Mouse (Mus musculus) neural tube, embryonic 11.5 days (tissue): Measurements from ENCODE around the gene Mxd4. TPM values are rescaled to one million over a fixed set of nuclear protein-coding genes. Genes with fewer than 3 reads are reported as not detected.

ENCODE experiments used
- ATAC-seq: fragments of 200-750 bp; cut with Nextera tagmentation; 2 replicates; pipeline ENCODE4 v1.8.0; 2017; ENCODE audit warnings: moderate number of reproducible peaks, mild to moderate bottlenecking, moderate TSS enrichment, moderate library complexity; ENCODE audit not compliant: insufficient read depth, low FRiP score, low TSS enrichment
- DNase-seq: peaks from one replicate; pipeline ENCODE4 v3.0.0-alpha.2; 2015; ENCODE audit warnings: low spot score
- H3K27ac ChIP-seq: fragments of 300-500 bp; sonication (generic); 2 replicates; pipeline ENCODE4 v1.5.1; 2014; ENCODE audit warnings: low read depth, mild to moderate bottlenecking, low read length
- H3K27me3 ChIP-seq: fragments of 300-500 bp; sonication (generic); 2 replicates; pipeline ENCODE4 v1.6.1; 2014; ENCODE audit warnings: mild to moderate bottlenecking, low read length, mixed read lengths; ENCODE audit not compliant: control insufficient read depth, insufficient read depth
- H3K36me3 ChIP-seq: fragments of 300-500 bp; sonication (generic); 2 replicates; pipeline ENCODE4 v1.6.1; 2014; ENCODE audit warnings: mild to moderate bottlenecking, low read length, moderate library complexity, mixed read lengths; ENCODE audit not compliant: control insufficient read depth, insufficient read depth
- H3K4me1 ChIP-seq: fragments of 300-500 bp; sonication (generic); 2 replicates; pipeline ENCODE4 v1.6.1; 2014; ENCODE audit warnings: low read length, mixed read lengths; ENCODE audit not compliant: control insufficient read depth, insufficient read depth
- H3K4me2 ChIP-seq: fragments of 300-500 bp; sonication (generic); 2 replicates; pipeline ENCODE4 v1.6.1; 2014; ENCODE audit warnings: low read depth, mild to moderate bottlenecking, moderate library complexity
- H3K4me3 ChIP-seq: fragments of 300-500 bp; sonication (generic); 2 replicates; pipeline ENCODE4 v1.5.1; 2014; ENCODE audit warnings: low read depth, low read length
- H3K9ac ChIP-seq: fragments of 300-500 bp; sonication (generic); 2 replicates; pipeline ENCODE4 v1.6.1; 2014; ENCODE audit warnings: mild to moderate bottlenecking, low read length
- H3K9me3 ChIP-seq: fragments of 300-500 bp; sonication (generic); 2 replicates; pipeline ENCODE4 v1.6.1; 2016; ENCODE audit warnings: low read length; ENCODE audit not compliant: control insufficient read depth
- WGBS: fragments of 180-500 bp; shearing (Covaris S2); extraction: QIAGEN DNeasy Blood & Tissue Kit; methylation state at CpG from one replicate; pipeline ENCODE4 v1.1.7; 2014; 5-methylcytosine and 5-hydroxymethylcytosine counted together
- polyA plus RNA-seq: library from polyadenylated mRNA; unstranded; fragments of >200 nt; fragmentation: Nextera tagmentation; extraction: Ambion mirVana; gene quantifications from 2 replicates; pipeline ENCODE4 v1.2.1, GENCODE M21; 2014

The Mxd4 gene
- polyA plus RNA-seq, 1 experiment from 2014 or later, result 22.7 TPM

DNA sequence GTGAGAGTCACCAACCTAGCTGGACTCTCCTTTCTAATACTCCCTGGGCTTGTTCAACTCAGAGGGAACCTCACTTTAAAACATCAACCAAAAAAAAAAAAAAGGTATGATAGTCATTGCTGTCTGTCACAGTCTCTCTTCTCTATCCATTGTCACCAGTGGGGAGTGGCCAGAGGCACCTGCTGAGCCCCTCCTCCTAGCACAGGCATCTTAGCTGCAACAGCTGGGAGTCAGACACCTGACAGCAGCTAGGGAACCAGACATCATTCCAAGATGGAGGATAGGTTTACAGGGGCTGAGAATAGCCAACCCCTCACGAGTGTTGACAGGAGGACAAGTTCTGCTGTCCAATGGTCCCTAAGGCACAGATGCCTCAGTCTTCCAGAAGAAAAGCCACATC, 6.9 kb upstream of the Mxd4 start:
- 42% methylated on average over 1 of the region's 1 CpGs for WGBS
- ATAC-seq, result no peak
- H3K9me3 ChIP-seq, result no peaks in the 10 kb centered on the region
- H3K4me2 ChIP-seq, result no peak overlapping the region
- no peaks in the 10 kb centered on the region for H3K27me3 ChIP-seq
- H3K4me1 ChIP-seq, result no peaks in the 10 kb centered on the region
- H3K9ac ChIP-seq, result no peak overlapping the region
- no peak for DNase-seq
- H3K36me3 ChIP-seq, result no peaks in the 10 kb centered on the region
- H3K4me3 ChIP-seq, result no peak overlapping the region
- H3K27ac ChIP-seq, result no peak overlapping the region

DNA sequence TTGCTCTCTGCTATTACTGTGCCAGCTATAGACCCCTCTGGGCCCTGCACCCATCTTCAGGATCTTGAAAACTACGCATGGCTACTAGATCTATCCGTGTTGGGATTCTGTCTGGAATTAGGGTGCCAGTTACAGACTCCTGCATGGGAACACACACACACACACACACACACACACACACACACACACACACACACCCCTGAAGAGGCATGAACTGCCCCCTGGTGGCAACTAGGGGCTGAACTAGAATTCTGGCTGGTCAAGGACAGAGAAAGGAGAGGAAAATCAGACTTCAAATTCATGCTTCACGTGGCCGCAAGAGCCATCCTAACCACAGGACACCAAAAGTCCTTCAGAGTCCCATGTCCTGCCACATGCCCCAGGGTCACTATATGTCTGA, 4.3 kb upstream of the Mxd4 start:
- no peaks in the 10 kb centered on the region for H3K36me3 ChIP-seq
- no peak overlapping the region for H3K4me3 ChIP-seq
- no peaks in the 10 kb centered on the region for H3K9me3 ChIP-seq
- no peak overlapping the region for H3K9ac ChIP-seq
- no peaks in the 10 kb centered on the region for H3K27me3 ChIP-seq
- H3K4me1 ChIP-seq, result peaks cover 6% of the 10 kb centered on the region
- H3K4me2 ChIP-seq, result no peak overlapping the region
- DNase-seq (no peak), ATAC-seq (no peak)
- H3K27ac ChIP-seq, result no peak overlapping the region
- WGBS, result 73% methylated on average over 4 of the region's 4 CpGs

DNA sequence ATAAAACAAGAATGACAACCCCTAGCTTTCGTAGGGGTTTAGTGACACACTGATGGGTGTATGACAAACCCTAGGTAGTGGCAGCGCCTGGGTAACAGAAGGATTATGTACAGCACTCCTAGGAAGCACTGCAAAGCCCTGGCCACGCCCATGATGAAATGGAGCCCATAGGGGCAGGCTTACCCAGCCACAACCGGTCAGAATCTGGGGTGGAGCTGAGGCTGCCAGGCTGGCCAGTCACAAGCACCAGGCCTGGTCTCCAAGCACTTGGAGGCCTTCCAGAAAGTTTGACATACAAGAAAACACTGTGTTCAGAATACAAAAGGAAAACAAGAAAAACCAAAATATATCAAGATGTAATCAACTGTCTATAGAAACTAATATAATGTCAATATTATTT, 3.5 kb upstream of the Mxd4 start:
- ATAC-seq (no peak), DNase-seq (no peak)
- WGBS, result 64% methylated on average over 4 of the region's 4 CpGs

DNA sequence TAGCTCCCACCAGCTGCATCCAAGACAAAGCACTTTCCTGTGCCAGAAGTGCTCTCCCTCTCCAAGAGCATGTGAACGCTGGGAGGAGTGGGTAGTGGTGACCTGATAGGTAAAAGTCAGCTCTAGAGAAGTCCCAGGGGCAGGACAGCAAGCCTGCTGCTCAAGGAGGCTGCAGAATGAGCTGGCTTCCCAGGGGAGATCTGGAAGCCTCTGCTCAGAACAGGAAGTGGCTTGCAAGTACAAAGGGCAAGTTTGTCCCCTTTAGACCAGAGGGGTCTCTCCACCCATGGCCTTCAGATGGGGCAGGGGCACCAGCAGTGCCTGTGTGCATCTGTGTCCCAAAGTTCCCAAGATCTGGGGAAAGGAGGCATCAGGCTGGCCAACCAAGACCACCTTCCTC, 2.0 kb upstream of the Mxd4 start:
- Histone ChIP-seq H3K4me2 (no peak overlapping the region), H3K4me1 (peaks cover 15% of the 10 kb centered on the region), H3K36me3 (no peaks in the 10 kb centered on the region), H3K9me3 (no peaks in the 10 kb centered on the region), H3K27ac (no peak overlapping the region), H3K9ac (no peak overlapping the region), H3K4me3 (no peak overlapping the region), H3K27me3 (no peaks in the 10 kb centered on the region)
- no peak for DNase-seq
- 36% methylated on average over 1 of the region's 1 CpGs for WGBS
- no peak for ATAC-seq

More for the DNA sequence above, 3.5 kb upstream of the Mxd4 start:
- Histone ChIP-seq H3K4me1 (peaks cover 13% of the 10 kb centered on the region), H3K9ac (no peak overlapping the region), H3K9me3 (no peaks in the 10 kb centered on the region), H3K4me2 (no peak overlapping the region), H3K36me3 (no peaks in the 10 kb centered on the region), H3K27ac (no peak overlapping the region), H3K27me3 (no peaks in the 10 kb centered on the region), H3K4me3 (no peak overlapping the region)

DNA sequence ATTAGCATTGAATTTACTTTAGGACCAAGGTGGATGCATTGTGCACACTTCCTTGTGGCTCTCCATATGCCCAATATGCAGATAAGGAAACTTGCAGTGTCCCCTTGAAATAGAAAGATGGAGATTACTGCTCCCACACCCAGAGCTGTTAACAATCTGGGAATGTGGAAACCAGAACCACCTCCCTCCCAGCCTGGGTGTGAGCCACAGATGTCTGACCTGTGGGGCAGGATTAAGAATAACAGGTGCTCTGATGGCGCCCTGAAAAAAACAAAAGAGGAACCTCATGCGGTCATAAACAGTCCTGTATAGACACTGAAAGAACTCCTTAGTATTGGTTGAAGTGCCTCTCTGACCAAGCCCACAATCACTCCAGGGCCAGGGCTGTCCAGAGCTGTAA, 1.3 kb upstream of the Mxd4 start:
- H3K27ac ChIP-seq, result no peak overlapping the region
- H3K4me1 ChIP-seq, result peaks cover 15% of the 10 kb centered on the region
- H3K4me3 ChIP-seq, result no peak overlapping the region
- 77% methylated on average over 2 of the region's 2 CpGs for WGBS
- no peaks in the 10 kb centered on the region for H3K9me3 ChIP-seq
- no peaks in the 10 kb centered on the region for H3K27me3 ChIP-seq
- H3K4me2 ChIP-seq, result no peak overlapping the region
- ATAC-seq (no peak), DNase-seq (no peak)
- H3K9ac ChIP-seq, result peak overlapping the region; percentile 56
- H3K36me3 ChIP-seq, result no peaks in the 10 kb centered on the region

DNA sequence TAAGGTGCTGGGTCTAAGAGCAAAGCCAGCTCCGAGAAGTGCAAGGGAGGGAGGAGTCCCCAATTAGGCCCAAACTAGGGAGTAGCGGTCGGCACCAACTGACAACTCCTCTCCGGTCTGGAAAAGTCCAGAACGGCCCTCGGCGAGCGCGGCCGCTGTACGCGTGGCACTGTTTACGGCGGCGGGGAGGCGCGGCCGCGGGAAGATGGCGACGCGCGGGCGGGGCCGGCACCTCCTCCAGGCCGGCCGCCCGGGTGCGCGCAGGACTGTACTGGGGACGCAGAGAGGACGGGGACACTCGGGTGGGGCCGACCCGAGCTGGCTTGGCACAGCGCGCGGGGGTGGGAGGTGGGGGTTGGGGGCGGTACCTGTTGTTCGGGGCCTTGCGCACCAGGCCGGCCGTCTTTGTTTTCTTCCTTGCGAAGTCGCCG, 544 bp downstream of the Mxd4 start:
- Histone ChIP-seq H3K4me2 (peak overlapping the region; percentile 75), H3K36me3 (no peaks in the 10 kb centered on the region), H3K27me3 (no peaks in the 10 kb centered on the region), H3K27ac (peak overlapping the region; percentile 67), H3K9ac (peak overlapping the region; percentile 70), H3K4me3 (peak overlapping the region; percentile 77), H3K4me1 (peaks cover 15% of the 10 kb centered on the region), H3K9me3 (no peaks in the 10 kb centered on the region)
- DNase-seq (peak; percentile 60), ATAC-seq (peak; percentile 19; the same call in 1 of the 2 replicates)
- WGBS, result under 1% methylated on average over 36 of the region's 46 CpGs

DNA sequence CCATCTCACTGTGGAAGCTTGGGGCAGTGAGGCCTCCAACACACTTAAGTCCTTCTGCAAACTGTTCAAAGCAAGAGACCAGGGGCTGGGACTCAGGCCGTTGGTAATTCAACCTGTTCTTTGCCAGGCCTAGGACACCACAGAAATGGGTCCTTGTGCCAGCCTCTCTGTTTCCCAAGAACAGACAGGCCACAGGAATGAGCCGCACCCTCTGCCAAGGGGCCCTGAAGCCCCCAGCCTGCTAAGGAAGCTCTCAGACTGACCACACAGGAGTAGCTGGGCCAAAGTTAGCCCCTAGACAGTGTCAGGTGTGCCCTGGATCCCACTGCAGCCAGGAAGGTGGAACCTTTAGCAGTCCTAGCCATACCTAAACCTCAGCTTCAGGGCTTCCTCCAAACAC, 1.1 kb downstream of the Mxd4 start:
- 77% methylated on average over 2 of the region's 2 CpGs for WGBS
- DNase-seq, result no peak
- no peak for ATAC-seq
- Histone ChIP-seq H3K9me3 (no peaks in the 10 kb centered on the region), H3K27me3 (no peaks in the 10 kb centered on the region), H3K27ac (no peak overlapping the region), H3K4me3 (peak overlapping the region; percentile 77), H3K4me1 (peaks cover 15% of the 10 kb centered on the region), H3K9ac (peak overlapping the region; percentile 70), H3K4me2 (peak overlapping the region; percentile 75), H3K36me3 (no peaks in the 10 kb centered on the region)

DNA sequence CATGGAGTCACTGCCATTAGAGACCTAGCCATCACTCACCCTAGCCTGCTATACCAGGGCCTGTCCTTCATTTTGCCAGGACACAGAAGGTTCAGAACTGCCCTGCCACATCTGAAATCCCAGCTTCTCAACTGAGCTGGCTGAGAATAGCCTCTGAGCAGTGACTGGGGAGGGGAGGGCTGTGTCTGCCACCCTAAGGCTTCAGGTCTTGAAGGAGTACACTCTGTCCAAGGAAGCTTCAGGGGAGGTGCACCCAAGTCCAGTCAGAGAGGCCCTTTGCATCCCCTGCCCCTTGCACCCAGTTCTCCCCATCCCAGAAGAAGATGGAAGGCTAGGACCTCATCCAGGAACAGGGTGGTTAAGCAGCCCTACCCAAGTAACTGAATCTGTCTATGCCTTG, 1.7 kb downstream of the Mxd4 start:
- no peaks in the 10 kb centered on the region for H3K27me3 ChIP-seq
- H3K36me3 ChIP-seq, result no peaks in the 10 kb centered on the region
- H3K9me3 ChIP-seq, result no peaks in the 10 kb centered on the region
- DNase-seq (no peak), ATAC-seq (no peak)
- H3K27ac ChIP-seq, result no peak overlapping the region
- peak overlapping the region; percentile 77; the same call in 1 of the 2 replicates for H3K4me3 ChIP-seq
- peaks cover 15% of the 10 kb centered on the region for H3K4me1 ChIP-seq
- no peak overlapping the region; the same call in 1 of the 2 replicates for H3K9ac ChIP-seq
- peak overlapping the region; percentile 75 for H3K4me2 ChIP-seq

DNA sequence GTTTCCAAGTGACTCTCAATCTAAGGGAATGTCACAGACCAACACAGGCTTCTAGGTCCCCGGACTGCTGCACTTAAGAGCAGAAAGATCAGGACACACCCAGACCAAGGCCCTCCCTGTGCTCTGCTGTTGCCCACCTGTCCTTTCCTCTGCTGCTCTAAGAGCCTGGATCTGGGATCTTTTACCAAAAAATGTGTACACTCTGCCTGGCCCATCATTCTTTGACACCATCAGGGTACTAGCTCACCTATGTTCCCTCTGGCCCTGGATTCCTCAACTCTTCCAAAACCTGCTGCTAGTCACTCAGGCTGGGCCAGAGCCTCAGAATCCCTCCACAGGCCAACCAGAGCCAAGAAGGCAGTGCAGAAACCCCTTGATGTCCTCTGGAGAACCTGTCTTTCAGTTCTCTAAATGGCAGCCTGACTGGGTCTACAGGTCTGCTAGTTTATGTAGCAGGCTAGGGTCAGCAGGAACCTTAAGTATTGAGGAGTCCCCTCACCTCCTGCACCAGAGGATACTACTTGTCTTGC, 2.4 kb downstream of the Mxd4 start:
- ATAC-seq (no peak), DNase-seq (no peak)
- Histone ChIP-seq H3K27me3 (no peaks in the 10 kb centered on the region), H3K9ac (no peak overlapping the region; the same call in 1 of the 2 replicates), H3K4me2 (0 out of 2 replicates have a peak overlapping the region, but pooled peaks have one; percentile 75), H3K4me3 (no peak overlapping the region), H3K4me1 (peaks cover 15% of the 10 kb centered on the region), H3K9me3 (no peaks in the 10 kb centered on the region), H3K36me3 (no peaks in the 10 kb centered on the region), H3K27ac (no peak overlapping the region)
- 91% methylated on average over 1 of the region's 1 CpGs for WGBS
